Mouse (Mus musculus) hematopoietic stem cell, adult 5-6 weeks (primary cell): ENCODE data around the gene Atp5h. TPM values are rescaled to one million over a fixed set of nuclear protein-coding genes. Genes with fewer than 3 reads are reported as not detected.

ENCODE experiments used
- ATAC-seq, 2 experiments: fragments of 125-278 bp in 1 of 2; replicated peaks in 1 of 2; 2 replicates each; pipeline ENCODE4 v1.8.0; 2016 to 2017; ENCODE audit warnings: inconsistent platforms in 2 of 2, mild to moderate bottlenecking in 2 of 2, moderate number of reproducible peaks in 2 of 2, low read depth in 1 of 2, moderate TSS enrichment in 1 of 2; ENCODE audit not compliant: low FRiP score in 2 of 2, poor library complexity in 2 of 2, severe bottlenecking in 2 of 2, insufficient read depth in 1 of 2, low TSS enrichment in 1 of 2
- total RNA-seq: library from RNA; stranded (forward); fragments of 172-1452, 232-1000 nt; gene quantifications from 2 replicates; pipeline ENCODE4 v1.2.3, GENCODE M21; 2017

Gene Atp5h
- total RNA-seq, 1 experiment from 2014 or later, result 778 TPM

- no peak for ATAC-seq
Observed at GRCm38 (mm10) chr11:115377854-115378253, 41.9 kb downstream of the Atp5h start.

GRCm38 (mm10) chr11:115377254-115377653 is 42.5 kb downstream of the Atp5h start:
- no peak for ATAC-seq

GRCm38 (mm10) chr11:115376722-115377121 is 43.0 kb downstream of the Atp5h start:
- no peak for ATAC-seq

GRCm38 (mm10) chr11:115374695-115375425 is 44.9 kb downstream of the Atp5h start:
- no peak for ATAC-seq

- ATAC-seq, result peak; percentile 34 to 71; a peak in 3 of 4 replicates
Observed at GRCm38 (mm10) chr11:115373805-115374694, 45.7 kb downstream of the Atp5h start.

GRCm38 (mm10) chr11:115372737-115373136 is 47.0 kb downstream of the Atp5h start:
- ATAC-seq, result no peak

- ATAC-seq, result no peak
Observed at GRCm38 (mm10) chr11:115372015-115372414, 47.7 kb downstream of the Atp5h start.

GRCm38 (mm10) chr11:115371354-115371753 is 48.4 kb downstream of the Atp5h start:
- ATAC-seq, result no peak

GRCm38 (mm10) chr11:115370368-115370767 is 49.4 kb downstream of the Atp5h start:
- no peak for ATAC-seq

GRCm38 (mm10) chr11:115367395-115367944 is 52.3 kb downstream of the Atp5h start, which contains the start of gene Hid1:
Gene Hid1, minus strand, starts transcription at chr11:115367756.
- peak; percentile 61 to 87 for ATAC-seq

GRCm38 (mm10) chr11:115366706-115367394 is 52.9 kb downstream of the Atp5h start:
- no peak for ATAC-seq

GRCm38 (mm10) chr11:115366039-115366705 is 53.6 kb downstream of the Atp5h start:
- 0 out of 4 replicates have a peak, but pooled peaks have one; percentile 23 to 28 for ATAC-seq

Other genes with a start within 250 kb of the Atp5h start
- 3.5 and 4.0 TPM in 2 replicates for gene Tmem104, start 232.5 kb downstream of the Atp5h start, total RNA-seq
- gene Nat9, start 232.1 kb downstream of the Atp5h start, total RNA-seq, result 26.6 and 42.7 TPM in 2 replicates
- not detected in 2 replicates for gene Grin2c, start 152.7 kb downstream of the Atp5h start, total RNA-seq
- gene Fdxr, start 142.9 kb downstream of the Atp5h start, total RNA-seq, result 19.9 and 22.6 TPM in 2 replicates
- gene Fads6, start 122.3 kb downstream of the Atp5h start, total RNA-seq, result 2.8 and 4.3 TPM in 2 replicates
- not detected in 2 replicates for gene Otop2, start 112.8 kb downstream of the Atp5h start, total RNA-seq
- not detected in 2 replicates for gene Ush1g, start 97.9 kb downstream of the Atp5h start, total RNA-seq
- not detected in 2 replicates for gene Otop3, start 85.2 kb downstream of the Atp5h start, total RNA-seq
- 2.6 and 7.9 TPM in 2 replicates for gene Hid1, start 52.2 kb downstream of the Atp5h start, total RNA-seq
- 0.05 TPM in 1 of 2 replicates, not detected in the other for gene Cdr2l, start 38.0 kb downstream of the Atp5h start, total RNA-seq
- gene Mrpl58, start 16.2 kb downstream of the Atp5h start, total RNA-seq, result 48.3 and 67.2 TPM in 2 replicates
- 15.0 and 22.1 TPM in 2 replicates for gene Kctd2, start 166 bp upstream of the Atp5h start, total RNA-seq
- not detected in 2 replicates for gene Trim80, start 20.6 kb upstream of the Atp5h start, total RNA-seq
- gene Slc16a5, start 42.5 kb upstream of the Atp5h start, total RNA-seq, result not detected in 2 replicates
- 14.7 and 14.9 TPM in 2 replicates for gene Armc7, start 55.7 kb upstream of the Atp5h start, total RNA-seq
- gene Nt5c, start 71.9 kb upstream of the Atp5h start, total RNA-seq, result 62.3 and 99.8 TPM in 2 replicates
- gene Jpt1, start 94.4 kb upstream of the Atp5h start, total RNA-seq, result 122 and 126 TPM in 2 replicates
- gene Sumo2, start 116.3 kb upstream of the Atp5h start, total RNA-seq, result 501 and 618 TPM in 2 replicates
- gene Nup85, start 144.5 kb upstream of the Atp5h start, total RNA-seq, result 108 and 128 TPM in 2 replicates
- 26.5 and 28.1 TPM in 2 replicates for gene Mrps7, start 184.0 kb upstream of the Atp5h start, total RNA-seq
- 26.3 and 39.2 TPM in 2 replicates for gene Gga3, start 184.1 kb upstream of the Atp5h start, total RNA-seq
- gene Mif4gd, start 193.0 kb upstream of the Atp5h start, total RNA-seq, result 19.1 and 23.3 TPM in 2 replicates
- gene Slc25a19, start 208.3 kb upstream of the Atp5h start, total RNA-seq, result 21.6 and 33.8 TPM in 2 replicates